Mouse (Mus musculus) CH12.LX (cell line): ENCODE results near the gene Fam209.

Experiments used
- CTCF ChIP-seq, 2 experiments: IDR thresholded peaks in 1 of 2; conservative IDR thresholded peaks in 1 of 2; 2 replicates each; pipeline ENCODE4 v1.5.1; 2011 to 2012; ENCODE audit warnings: low read depth in 2 of 2, low read length in 2 of 2, improper control_type of control experiment in 1 of 2, inconsistent platforms in 1 of 2, mild to moderate bottlenecking in 1 of 2, moderate library complexity in 1 of 2
- MAZ ChIP-seq: IDR thresholded peaks from 2 replicates; pipeline ENCODE4 v1.6.1; 2012; ENCODE audit warnings: low read depth, mild to moderate bottlenecking, inconsistent platforms, low read length, improper control_type of control experiment, moderate library complexity
- MYC ChIP-seq: IDR thresholded peaks from 2 replicates; pipeline ENCODE4 v1.6.1; 2011; ENCODE audit warnings: low read depth, mild to moderate bottlenecking, improper control_type of control experiment, low read length
- TBP ChIP-seq: conservative IDR thresholded peaks from 2 replicates; pipeline ENCODE4 v1.6.1; 2011; ENCODE audit warnings: low read depth, low read length, improper control_type of control experiment
- ZKSCAN1 ChIP-seq: IDR thresholded peaks from 2 replicates; pipeline ENCODE4 v1.6.1; 2012; ENCODE audit warnings: low read depth, inconsistent platforms, low read length, improper control_type of control experiment, borderline replicate concordance

DNA sequence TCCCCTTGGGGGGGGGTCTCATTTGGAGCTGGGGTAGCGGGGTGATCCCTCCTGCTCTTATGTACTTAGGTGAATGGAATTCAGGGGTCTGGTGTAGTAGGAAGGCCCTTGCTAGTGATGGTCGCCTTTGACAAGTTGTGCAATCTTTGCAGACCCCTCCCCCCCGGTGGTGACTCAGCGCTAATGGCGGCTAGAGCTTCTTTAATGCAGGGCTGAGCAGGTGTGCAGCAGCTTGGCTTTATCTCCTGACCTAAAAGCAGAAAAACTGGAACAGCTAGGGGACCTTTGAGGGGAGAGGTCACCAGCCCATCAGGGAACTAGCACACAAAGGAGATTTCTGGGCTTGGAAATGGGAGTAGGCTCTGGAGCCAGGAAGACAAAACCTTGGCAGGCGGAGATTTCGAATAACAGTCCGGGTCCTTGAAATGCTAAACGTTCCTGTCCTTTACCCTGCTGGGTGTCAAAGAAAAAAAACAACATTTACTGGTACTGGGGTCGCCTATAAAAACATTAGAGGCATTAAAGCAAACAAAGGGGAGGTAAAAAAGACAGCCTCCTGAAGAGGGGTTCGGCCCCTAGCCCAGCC, 44.2 kb downstream of the Fam209 start:
- no peak for TF ChIP-seq CTCF (conservative IDR thresholded peaks at IDR 0.05 in 1 of 2, IDR thresholded peaks at IDR 0.05 in 1 of 2; ENCODE audit: low read depth in 2 of 2, low read length in 2 of 2)
- no peak for TF ChIP-seq MYC
- no peak for TF ChIP-seq ZKSCAN1
- no peak for TF ChIP-seq TBP
- no peak for TF ChIP-seq MAZ
